Mouse (Mus musculus): Measurements from ENCODE around the gene Slc24a1.

GRCm38 (mm10) chr9:64903386-64903785, 48.0 kb downstream of the Slc24a1 start:
- TF ChIP-seq CTCF (conservative IDR thresholded peaks at IDR 0.05; ENCODE audit: insufficient read depth, insufficient read length, low read depth, low read length) (peak; percentile 86), POLR2A (IDR thresholded peaks at IDR 0.05; ENCODE audit: low read depth, low read length) (no peak)
